Mouse (Mus musculus) lung, postnatal 0 days (tissue): Measurements from ENCODE around the gene Csn2. TPM values are rescaled to one million over a fixed set of nuclear protein-coding genes. Genes with fewer than 3 reads are reported as not detected.

ENCODE experiments used
- ATAC-seq: fragments of 200-750 bp; cut with Nextera tagmentation; 2 replicates; pipeline ENCODE4 v1.8.0; 2017; ENCODE audit warnings: moderate library complexity
- DNase-seq: peaks from one replicate; pipeline ENCODE4 v3.0.0-alpha.2; 2016; ENCODE audit warnings: low spot score
- H3K27ac ChIP-seq: fragments of 300-500 bp; sonication (generic); 2 replicates; pipeline ENCODE4 v1.5.1; 2014; ENCODE audit warnings: antibody characterized with exemption, mild to moderate bottlenecking, low read length, mixed read lengths
- H3K27me3 ChIP-seq: fragments of 300-500 bp; sonication (generic); replicated peaks from 2 replicates; pipeline ENCODE4 v1.6.1; 2014; ENCODE audit warnings: low read length, mixed read lengths; ENCODE audit not compliant: insufficient read depth
- H3K36me3 ChIP-seq: fragments of 300-500 bp; sonication (generic); 2 replicates; pipeline ENCODE4 v1.6.1; 2014; ENCODE audit warnings: low read length, mixed read lengths; ENCODE audit not compliant: insufficient read depth
- H3K4me1 ChIP-seq: fragments of 300-500 bp; sonication (generic); 2 replicates; pipeline ENCODE4 v1.6.1; 2014; ENCODE audit warnings: antibody characterized with exemption, low read depth, low read length, mixed read lengths; ENCODE audit not compliant: insufficient read depth
- H3K4me2 ChIP-seq: fragments of 300-500 bp; sonication (generic); replicated peaks from 2 replicates; pipeline ENCODE4 v1.6.1; 2014; ENCODE audit warnings: low read depth, mild to moderate bottlenecking, low read length, moderate library complexity, mixed read lengths
- H3K4me3 ChIP-seq: fragments of 300-500 bp; sonication (generic); 2 replicates; pipeline ENCODE4 v1.5.1; 2014; ENCODE audit warnings: low read depth, low read length
- H3K9ac ChIP-seq: fragments of 300-500 bp; sonication (generic); replicated peaks from 2 replicates; pipeline ENCODE4 v1.6.1; 2014; ENCODE audit warnings: low read depth, mild to moderate bottlenecking
- H3K9me3 ChIP-seq: fragments of 300-500 bp; sonication (generic); 2 replicates; pipeline ENCODE4 v1.6.1; 2016; ENCODE audit warnings: low read length, mixed read lengths
- CTCF ChIP-seq: IDR thresholded peaks from 2 replicates; pipeline ENCODE4 v1.5.1; 2016; ENCODE audit warnings: antibody characterized with exemption, mild to moderate bottlenecking
- EP300 ChIP-seq: IDR thresholded peaks from 2 replicates; pipeline ENCODE4 v1.6.1; 2016; ENCODE audit warnings: antibody characterized with exemption, mild to moderate bottlenecking, control low read depth
- WGBS: fragments of 180-500 bp; shearing (Covaris S2); extraction: QIAGEN DNeasy Blood & Tissue Kit; methylation state at CpG from one replicate; pipeline ENCODE4 v1.1.7; 2014; 5-methylcytosine and 5-hydroxymethylcytosine counted together
- polyA plus RNA-seq: library from polyadenylated mRNA; unstranded; fragments of >200 nt; fragmentation: Nextera tagmentation; extraction: Ambion mirVana; gene quantifications from 2 replicates; pipeline ENCODE4 v1.2.1, GENCODE M21; 2015

Csn2 gene
- 0.35 and 46.5 TPM in 2 replicates for polyA plus RNA-seq

DNA sequence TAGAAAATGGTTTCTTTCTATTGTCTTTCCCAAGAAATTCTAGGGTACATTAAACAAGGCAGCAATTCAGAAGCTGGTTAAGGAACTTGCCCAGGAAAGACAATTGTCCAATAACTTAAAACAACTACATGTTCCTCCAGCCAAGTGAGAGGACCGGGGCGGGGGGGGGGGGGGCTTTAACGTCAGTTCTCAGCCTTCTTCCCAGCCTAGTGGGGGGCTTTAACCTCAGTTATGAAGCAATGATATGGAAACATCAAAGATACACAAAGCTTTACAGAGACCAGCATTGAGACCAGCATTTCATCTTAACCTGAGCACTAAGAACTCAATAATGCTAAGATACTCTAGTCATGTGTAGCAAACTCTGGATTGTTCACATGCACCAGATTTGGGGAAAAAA, at the start of gene Csn2:
Gene Csn2, minus strand, starts transcription at position 101 of the 400 bp plus-strand sequence.
- Histone ChIP-seq H3K27me3 (no peaks in the 10 kb centered on the region), H3K4me2 (no peak within 1 kb of the TSS), H3K4me1 (no peaks in the 10 kb centered on the region), H3K9ac (no peak within 1 kb of the TSS), H3K4me3 (no peak within 1 kb of the TSS), H3K27ac (no peak within 1 kb of the TSS), H3K9me3 (no peaks in the 10 kb centered on the region), H3K36me3 (no peaks in the 10 kb centered on the region)
- WGBS, result 72% methylated on average over 3 of the region's 3 CpGs
- DNase-seq (no peak), ATAC-seq (no peak)
- TF ChIP-seq EP300, result no peak
- TF ChIP-seq CTCF, result no peak

DNA sequence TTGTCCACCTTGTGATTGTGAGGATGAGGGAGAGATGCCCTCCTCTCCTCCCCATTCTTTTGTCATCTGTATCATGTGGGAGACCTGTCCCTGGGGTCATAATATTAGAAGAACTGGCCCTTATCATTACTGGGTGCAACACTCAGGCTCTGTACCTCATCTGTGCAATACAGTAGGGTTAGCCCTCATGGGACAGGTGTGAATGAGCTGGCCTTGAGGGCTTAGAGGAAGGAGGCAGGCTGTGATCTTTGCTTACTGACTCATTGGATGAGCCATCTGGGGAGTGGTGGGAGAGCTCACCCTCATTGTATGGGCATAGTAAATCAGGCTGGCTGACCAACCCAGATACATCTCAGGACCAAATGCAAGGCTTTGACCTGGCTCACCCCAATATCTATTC, 35.4 kb upstream of the Csn2 start:
- Histone ChIP-seq H3K4me2 (no peak overlapping the region), H3K27ac (no peak overlapping the region), H3K4me3 (no peak overlapping the region), H3K9ac (no peak overlapping the region), H3K36me3 (no peaks in the 10 kb centered on the region), H3K9me3 (no peaks in the 10 kb centered on the region), H3K27me3 (no peaks in the 10 kb centered on the region), H3K4me1 (no peaks in the 10 kb centered on the region)
- no peak for TF ChIP-seq CTCF
- TF ChIP-seq EP300, result no peak
- DNase-seq (no peak), ATAC-seq (no peak)

DNA sequence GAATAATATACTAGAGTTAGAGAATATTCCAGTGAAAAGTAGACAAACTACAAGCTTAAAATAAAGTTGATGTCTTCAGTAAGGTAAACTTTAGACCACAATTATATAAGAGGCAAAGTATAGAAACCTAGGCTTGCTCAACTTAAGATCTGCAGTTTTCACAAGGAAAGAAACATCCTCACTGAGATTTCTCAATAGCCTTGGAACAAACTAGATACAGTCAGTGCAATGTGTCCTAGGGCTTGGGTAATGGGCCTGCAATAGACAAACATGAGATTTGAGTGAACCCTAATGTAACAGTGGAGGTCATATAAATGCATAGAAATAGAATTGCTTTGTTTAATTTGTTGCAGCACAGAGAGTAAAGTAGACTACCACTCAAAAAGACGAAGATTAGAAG, 6.5 kb upstream of the Csn2 start:
- H3K4me1 ChIP-seq, result no peaks in the 10 kb centered on the region
- H3K27ac ChIP-seq, result no peak overlapping the region
- H3K9ac ChIP-seq, result no peak overlapping the region
- no peak overlapping the region for H3K4me3 ChIP-seq
- H3K4me2 ChIP-seq, result no peak overlapping the region
- ATAC-seq (no peak), DNase-seq (no peak)
- TF ChIP-seq CTCF (no peak), EP300 (no peak)
- H3K9me3 ChIP-seq, result no peaks in the 10 kb centered on the region
- H3K36me3 ChIP-seq, result no peaks in the 10 kb centered on the region
- H3K27me3 ChIP-seq, result no peaks in the 10 kb centered on the region
- WGBS, result 52% methylated on average over 1 of the region's 1 CpGs

DNA sequence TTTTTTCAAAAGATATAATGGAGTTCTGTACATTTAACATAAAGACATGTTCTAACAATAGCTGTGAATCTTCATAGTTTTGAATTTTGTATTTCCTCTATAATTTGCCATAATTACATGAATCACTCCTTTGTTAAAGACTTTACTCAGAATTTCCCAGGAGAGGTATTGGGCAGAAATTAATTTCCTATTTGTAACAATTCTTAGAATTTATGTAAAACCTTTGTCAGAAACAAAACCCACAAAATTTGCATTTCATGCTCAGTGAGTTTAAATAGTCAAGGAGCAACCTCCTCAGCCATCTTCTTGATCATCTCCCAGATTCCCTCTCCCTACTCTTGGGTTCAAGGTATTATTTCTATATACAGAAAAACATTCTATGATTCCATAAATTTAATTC, 33.5 kb downstream of the Csn2 start, which contains the start of gene Csn1s1:
Gene Csn1s1, plus strand, starts transcription at position 301 of the 400 bp plus-strand sequence.
- ATAC-seq (no peak), DNase-seq (no peak)
- H3K4me3 ChIP-seq, result no peak within 1 kb of the TSS
- H3K27ac ChIP-seq, result no peak within 1 kb of the TSS
- no peaks in the 10 kb centered on the region for H3K27me3 ChIP-seq
- no peak within 1 kb of the TSS for H3K9ac ChIP-seq
- no peak for TF ChIP-seq CTCF
- no peak for TF ChIP-seq EP300
- H3K9me3 ChIP-seq, result no peaks in the 10 kb centered on the region
- no peaks in the 10 kb centered on the region for H3K36me3 ChIP-seq
- no peaks in the 10 kb centered on the region for H3K4me1 ChIP-seq
- H3K4me2 ChIP-seq, result no peak within 1 kb of the TSS

DNA sequence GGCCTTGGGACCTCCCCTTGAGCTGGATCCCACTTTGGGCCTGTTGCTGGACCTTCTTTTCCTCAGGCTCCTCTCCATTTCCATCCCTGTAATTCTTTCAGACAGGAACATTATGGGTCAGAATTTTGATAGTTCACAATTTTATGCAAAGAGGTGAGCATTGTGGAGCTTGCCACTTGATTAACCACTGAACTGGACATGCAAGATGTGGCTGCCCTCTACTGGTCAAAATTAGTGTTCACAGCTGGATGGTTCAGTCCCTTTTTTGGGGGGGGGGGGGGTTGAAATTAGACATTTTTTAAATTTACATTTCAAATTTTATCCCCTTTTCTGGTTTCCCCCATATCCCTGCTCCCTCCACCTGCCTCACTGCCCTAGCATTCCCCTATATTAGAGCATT, 56.6 kb downstream of the Csn2 start:
- Histone ChIP-seq H3K9me3 (no peaks in the 10 kb centered on the region), H3K4me1 (no peaks in the 10 kb centered on the region), H3K9ac (no peak overlapping the region), H3K27ac (no peak overlapping the region), H3K4me2 (no peak overlapping the region), H3K36me3 (no peaks in the 10 kb centered on the region), H3K27me3 (no peaks in the 10 kb centered on the region), H3K4me3 (no peak overlapping the region)
- TF ChIP-seq EP300 (no peak), CTCF (peak; percentile 28; the same call in 1 of the 2 replicates)
- no peak for DNase-seq
- no peak for ATAC-seq

Other genes with a start within 250 kb of the Csn2 start
- gene Ugt2a2, start 217.4 kb downstream of the Csn2 start, polyA plus RNA-seq, result not detected in 2 replicates
- not detected in 2 replicates for gene Gm43638, start 212.8 kb downstream of the Csn2 start, polyA plus RNA-seq
- not detected in 2 replicates for gene Ugt2a1, start 208.8 kb downstream of the Csn2 start, polyA plus RNA-seq
- not detected in 2 replicates for gene Sult1b1, start 161.4 kb downstream of the Csn2 start, polyA plus RNA-seq
- 0.14 and 0.21 TPM in 2 replicates for gene Sult1d1, start 130.6 kb downstream of the Csn2 start, polyA plus RNA-seq
- gene Sult1e1, start 108.0 kb downstream of the Csn2 start, polyA plus RNA-seq, result not detected in 2 replicates
- 0.11 and 10.3 TPM in 2 replicates for gene Csn1s1, start 33.4 kb downstream of the Csn2 start, polyA plus RNA-seq
- gene Csn1s2a, start 74.9 kb upstream of the Csn2 start, polyA plus RNA-seq, result 0.36 and 27.1 TPM in 2 replicates
- gene Csn1s2b, start 108.5 kb upstream of the Csn2 start, polyA plus RNA-seq, result 1.2 TPM in 1 of 2 replicates, not detected in the other
- not detected in 2 replicates for gene Prr27, start 126.1 kb upstream of the Csn2 start, polyA plus RNA-seq
- gene Odam, start 185.4 kb upstream of the Csn2 start, polyA plus RNA-seq, result not detected in 2 replicates
- gene Csn3, start 225.9 kb upstream of the Csn2 start, polyA plus RNA-seq, result 0.12 and 13.8 TPM in 2 replicates